Mouse (Mus musculus) hindlimb bud, embryonic 11.5 days (tissue): ENCODE measurements at regions not wholly inside any gene's neighbourhood (a gene's known extent, or its start where the extent isn't known, plus 50 kb on each side); places are given as distances from the start of the nearest gene placed in this dataset.

Experiments used
- DNase-seq: peaks from one replicate; pipeline ENCODE4 v3.0.0-alpha.2; 2012; ENCODE audit warnings: low read depth, low spot score; ENCODE audit errors: extremely low spot score

DNA sequence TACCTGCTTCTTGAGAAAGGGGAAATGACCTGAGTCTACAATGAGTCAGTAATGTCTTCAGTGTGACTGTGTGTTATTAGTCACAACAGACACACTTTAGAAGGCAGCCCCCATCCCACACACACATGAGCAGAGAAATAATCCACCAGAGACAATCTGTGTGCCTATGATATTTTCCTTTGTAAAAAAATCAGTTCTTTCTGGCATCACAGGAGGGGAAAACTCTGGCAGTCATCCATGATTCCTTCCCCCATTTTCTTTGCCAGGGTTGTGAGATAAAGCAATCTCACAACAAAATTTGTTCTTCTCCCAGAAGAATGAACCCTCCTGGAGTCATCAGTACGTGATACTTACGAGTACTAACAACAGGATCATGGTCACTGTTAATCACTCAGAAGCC lies 236.2 kb downstream of the 1500009L16Rik start:
- DNase-seq = no peak

DNA sequence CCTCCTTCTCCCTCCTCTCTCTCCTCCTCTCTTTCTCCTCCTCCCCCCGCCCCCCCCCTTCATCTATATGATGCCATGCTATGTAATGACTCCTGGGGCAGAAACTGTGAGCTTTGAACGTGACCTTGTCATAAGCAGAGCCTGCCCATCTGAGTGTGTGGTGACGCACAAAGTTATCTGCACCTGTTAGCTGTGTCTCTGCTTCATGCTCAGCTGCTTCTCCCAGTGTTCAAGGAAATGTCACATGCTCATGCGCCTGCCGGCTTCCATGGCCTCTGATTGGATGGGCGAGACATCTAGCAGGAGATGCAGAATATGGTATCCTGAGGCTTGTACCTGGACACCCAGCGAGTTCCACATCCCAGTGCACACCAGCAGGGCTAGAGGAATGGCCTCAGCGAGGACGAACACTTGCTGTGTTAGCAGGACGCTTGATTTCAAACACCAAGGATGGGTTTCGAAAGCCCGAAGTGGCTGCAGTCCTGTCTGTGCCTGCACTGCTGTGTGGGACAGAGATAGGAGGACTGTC lies 240.6 kb downstream of the 1500009L16Rik start:
- no peak for DNase-seq

DNA sequence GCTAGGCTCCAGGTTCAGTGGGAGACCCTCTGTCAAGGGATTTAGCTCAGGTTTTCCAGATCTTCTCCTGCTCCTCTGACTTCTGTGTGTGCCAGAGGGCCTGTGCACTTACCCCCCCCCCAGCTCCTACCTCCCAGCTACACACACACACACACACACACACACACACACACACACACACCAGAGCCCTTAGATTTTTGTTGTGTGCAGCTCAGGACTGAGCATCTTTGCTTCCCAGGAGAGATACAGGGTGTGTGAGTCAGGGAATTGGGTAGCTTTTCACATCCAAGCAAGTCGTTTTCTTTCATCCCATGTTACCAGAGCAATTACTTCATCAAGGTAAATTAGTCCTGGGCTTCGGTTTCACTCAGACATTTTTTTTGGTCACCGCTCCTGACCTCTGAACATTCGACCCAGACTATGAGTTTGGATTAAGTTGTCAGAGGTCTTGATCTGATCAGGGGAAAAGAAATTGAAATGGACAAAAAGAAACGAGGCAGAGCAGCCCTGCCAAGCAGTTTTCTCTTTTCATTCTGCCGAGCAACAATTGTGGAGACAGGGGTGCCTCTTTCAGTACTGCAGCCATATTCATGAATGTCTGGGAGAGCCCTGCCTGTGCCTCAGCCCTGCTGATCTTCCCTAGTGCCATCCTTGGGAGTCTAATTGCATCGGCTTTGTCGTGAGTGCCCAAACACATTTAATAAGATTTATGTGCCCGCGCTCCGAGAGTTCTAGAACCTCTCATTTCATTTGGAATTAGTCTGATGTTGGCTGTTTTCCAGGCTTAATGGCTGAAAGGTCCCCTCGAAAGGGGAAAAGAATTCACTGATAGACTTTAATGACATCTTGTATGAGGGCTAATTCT lies 241.3 kb downstream of the 1500009L16Rik start:
- DNase-seq = no peak

DNA sequence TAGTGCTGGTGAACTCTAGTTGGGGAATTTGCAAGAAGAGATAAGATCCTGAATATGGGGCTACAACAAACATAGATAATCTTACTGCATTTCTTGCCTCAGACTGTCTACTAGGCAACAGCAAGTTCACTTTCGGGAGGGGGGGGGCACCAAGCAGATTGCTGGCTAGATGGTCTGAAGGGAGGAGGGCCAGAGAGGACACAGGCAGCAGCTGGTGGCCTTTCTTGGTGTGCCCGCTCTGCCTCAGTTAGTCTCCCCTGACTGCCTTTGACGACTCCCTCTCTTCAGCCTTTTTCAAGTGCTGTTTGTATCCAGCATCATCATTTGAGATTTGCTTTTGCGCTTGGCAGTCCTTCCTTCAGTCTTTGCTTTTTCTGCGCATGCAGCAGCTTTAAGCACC lies 242.2 kb downstream of the 1500009L16Rik start:
- no peak for DNase-seq

DNA sequence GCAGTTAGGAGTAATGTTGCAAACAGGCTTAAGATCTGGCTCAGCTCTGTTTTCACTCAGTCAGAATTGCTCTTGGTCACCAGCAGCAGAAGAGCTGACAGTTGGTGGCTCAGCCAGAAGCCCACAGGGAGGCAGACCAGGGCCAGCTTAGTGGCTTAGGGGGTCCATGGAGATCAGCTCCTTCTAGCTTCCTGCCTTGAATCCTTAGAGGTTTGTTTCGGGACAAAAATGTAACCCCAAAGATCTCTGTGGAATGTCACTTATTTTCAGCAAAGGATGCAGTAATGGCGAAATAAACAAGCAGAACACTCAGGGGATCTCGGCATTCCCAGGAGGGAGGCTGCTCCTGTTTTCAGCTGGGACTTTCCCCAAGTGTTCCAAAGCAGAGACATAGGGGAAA lies 247.8 kb downstream of the 1500009L16Rik start:
- no peak for DNase-seq

DNA sequence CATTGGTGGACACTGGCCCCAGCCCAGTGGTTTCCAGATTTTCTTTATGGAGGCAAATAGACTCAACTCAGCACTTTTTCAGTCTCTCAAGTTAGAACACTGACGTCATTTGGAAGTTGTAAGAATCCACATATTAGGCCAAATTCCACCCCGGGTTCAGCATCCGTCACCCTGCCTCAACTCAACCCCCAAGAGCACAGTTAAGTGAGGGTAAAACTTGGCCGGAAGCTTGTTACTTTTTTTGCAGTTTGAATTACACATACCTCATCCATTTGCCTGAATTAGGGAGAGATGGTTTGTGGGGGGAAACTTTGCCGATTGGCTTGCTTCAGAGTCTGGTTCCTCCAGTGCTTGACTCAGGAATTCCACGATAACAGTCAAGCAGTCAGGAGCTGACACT lies 251.9 kb downstream of the 1500009L16Rik start:
- no peak for DNase-seq

DNA sequence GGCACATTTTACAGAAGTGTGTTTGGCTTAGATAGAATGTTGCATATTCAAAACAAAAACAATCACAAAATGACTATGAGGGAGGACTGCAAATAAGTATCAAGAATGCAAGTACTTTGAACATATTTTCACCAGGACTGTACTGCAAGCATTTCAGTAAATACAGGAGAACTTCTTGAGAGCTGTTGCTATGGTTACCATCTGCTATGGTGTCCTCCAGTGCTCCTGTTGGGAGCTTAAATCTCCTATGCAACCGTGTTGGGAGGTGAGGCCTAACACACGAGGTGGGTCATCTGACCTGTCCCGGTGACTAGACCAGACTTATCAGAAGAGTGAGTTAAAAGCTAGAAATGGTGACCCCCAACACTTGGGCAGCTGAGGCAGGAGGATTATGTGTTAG lies 253.9 kb downstream of the 1500009L16Rik start:
- DNase-seq = no peak

DNA sequence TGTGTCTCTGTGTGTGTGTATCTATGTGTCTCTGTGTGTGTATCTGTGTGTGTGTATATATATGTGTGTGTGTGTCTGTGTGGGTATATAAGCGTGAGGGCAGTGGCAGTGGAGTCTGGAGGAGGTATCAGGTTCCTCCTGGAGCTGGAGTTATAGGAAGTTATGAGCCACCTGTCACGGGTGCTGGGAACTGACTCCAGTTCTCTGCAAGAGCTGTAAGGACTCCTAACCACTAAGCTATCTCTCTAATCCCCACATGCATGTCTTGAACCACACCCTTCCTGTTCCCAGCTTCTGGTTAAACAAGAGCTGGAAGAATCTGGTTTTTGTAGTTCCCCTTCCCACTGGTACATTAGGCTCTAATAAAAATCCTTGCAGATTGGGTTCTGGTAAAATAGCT lies 257.3 kb downstream of the 1500009L16Rik start:
- DNase-seq = no peak

DNA sequence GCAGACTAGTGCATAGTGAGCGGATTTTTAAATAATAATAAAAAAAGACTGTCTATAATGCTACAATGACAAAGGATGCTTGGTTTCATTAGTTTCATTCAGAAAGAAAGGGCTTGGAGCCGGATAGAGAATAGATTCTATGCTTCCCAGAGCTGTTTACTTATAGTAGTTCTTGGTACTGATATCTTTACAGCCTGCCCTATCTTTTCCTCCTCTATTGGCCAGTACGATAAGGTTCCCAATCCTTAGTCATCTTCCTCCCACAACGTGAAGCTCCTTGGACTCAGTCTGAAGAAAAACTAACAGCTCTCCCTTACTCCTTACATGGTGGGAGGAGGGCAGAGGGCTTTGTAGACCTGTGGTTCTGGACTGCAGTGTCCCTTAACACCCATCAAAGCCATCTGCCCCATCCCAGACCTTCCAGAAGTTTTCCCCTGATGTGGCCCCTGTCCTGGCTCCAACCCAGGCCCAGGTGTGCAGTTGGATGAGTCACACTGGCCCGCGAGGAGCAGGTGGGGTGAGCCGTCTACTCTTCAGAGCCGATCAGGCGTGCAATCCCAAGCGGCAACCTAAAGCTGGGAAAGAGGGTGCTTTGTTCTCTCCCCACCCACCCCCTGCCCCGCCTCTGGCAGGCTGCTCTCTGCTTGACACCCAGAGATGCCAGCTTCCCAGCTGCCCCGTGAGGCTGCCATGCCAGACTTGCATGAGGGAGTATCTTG lies 262.2 kb downstream of the 1500009L16Rik start:
- no peak for DNase-seq

DNA sequence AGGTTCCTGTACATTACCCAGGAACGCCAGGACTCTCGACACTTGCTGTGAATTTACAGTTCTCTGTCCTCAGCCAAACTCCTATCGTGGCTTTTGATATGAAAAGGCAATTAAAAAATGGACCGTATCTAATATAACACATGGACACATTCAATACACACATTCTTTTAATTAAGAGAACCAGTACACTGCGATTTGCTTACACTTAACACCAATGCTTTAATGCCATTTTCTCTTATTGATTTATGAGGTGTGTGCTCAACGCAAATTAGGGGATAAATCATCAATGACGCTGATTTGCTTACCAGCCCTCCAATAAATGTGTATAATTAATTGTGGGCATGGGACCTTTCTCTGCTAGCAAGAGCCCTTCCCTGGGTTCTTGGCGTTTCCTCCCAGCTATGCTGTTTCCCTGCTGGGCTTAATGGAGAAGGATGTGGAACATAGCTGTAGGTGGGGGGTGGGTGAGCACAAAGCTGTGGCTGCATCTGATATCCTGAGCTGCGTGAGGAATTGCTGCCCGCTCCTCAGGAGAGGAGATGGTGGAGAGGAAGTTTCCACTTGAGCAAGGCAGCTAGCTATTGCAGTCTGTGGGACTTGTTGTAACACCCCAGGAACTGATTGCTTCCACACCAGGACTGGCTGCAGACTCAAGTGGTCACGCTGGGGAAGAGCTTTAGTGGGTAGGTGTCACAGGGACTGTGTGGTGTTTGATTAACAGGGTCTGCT lies 270.1 kb downstream of the 1500009L16Rik start:
- DNase-seq = peak; percentile 85

DNA sequence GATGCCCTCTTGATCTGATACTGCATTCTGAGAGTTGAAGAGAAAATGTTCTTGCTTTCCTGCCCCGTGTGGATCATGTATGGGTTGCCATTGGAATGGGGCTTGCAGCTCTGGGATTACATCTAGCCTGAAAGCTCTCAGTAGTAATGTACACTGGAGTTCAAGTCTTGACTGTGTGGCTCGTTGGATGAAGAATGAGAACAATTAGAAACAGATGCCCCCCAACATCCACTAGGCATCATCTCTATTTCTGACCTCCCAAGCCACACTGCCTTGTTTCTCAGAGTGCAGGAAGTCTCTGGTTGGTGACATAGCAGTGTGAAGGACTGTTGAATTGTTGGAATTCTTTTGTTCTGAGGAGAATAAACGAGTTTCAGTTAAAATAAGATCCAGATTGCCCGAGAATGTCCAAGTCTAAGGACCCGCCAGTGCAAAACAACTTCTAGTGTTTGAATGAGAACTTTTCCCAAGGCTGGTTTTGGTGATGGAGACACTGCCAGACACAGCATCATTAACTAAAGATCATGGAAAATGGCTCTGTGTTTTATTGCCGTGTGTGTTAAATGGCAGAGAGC lies 272.4 kb downstream of the 1500009L16Rik start:
- no peak for DNase-seq

DNA sequence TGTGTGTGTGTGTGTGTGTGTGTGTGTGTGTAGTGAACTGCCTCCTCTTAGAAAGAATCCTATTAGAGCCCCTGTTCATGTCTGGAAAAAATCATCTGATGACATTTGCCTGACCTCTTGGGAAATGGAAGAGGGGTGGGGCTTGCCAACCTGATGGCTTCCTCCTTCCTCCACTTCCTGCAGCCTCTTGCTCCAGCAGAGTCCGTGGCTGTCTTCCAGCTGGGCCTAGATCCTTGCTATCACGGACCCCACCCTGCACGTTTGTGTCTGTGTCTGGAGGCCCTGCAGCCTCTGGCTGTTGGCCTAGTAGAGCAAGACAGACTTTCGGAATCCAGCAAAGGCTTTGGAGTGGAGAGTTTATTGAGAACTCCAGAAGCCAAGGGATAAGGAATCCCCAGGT lies 273.2 kb downstream of the 1500009L16Rik start:
- DNase-seq = no peak

DNA sequence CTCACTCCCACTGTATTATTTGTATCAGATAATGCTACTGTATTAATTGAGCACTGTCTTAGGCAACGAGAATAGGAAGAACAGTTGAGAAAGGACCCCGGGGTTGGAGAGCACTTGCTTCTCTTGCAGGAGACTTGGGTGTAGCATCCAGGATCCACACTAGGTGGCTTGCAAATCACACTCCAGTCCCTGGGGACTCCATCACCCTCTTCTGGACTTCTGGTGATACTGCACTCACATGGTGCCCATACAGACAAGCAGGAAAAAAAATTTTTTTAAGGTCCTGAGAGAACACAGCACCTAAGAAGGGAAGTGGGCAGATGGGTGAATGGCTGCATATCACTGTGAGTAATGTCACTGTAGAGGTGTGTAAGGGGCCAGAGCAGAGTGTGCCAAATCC lies 273.8 kb downstream of the 1500009L16Rik start:
- no peak for DNase-seq

DNA sequence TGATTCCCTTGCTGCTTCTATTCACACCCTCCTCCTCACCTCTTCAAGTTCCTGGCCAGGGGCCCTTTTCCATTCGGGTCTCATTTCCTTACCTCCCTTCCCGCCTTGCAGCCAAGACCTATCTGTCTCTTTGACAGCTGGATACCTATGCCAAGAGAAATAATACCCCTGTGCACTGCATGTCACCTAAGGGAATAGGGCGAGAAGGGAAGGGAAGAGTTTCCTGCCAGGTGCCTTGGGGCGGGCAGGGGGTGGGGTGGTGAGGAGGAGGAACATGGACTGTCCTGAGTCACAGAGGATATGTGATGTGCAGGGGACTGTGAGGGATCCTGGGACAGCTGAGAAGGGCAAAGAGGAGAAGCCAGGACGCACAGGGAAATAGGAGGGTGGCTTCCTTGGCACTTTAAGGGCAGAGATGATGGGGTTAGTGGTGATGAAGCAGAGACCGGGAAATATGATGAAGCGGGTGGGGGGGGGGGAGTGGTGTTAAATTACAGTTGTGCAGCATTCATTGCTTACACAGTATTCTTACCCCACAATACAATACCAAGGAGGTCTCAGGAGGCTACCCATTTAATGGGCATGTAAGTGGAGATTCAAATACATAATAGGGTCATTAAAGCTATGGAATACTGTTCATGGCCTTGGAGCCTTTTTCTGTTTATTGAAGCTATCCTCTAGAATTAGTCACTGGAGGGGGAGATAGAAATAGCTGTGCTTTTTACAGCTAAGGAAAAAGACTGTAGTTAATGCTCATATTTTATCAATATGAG lies 278.0 kb downstream of the 1500009L16Rik start:
- DNase-seq = no peak

DNA sequence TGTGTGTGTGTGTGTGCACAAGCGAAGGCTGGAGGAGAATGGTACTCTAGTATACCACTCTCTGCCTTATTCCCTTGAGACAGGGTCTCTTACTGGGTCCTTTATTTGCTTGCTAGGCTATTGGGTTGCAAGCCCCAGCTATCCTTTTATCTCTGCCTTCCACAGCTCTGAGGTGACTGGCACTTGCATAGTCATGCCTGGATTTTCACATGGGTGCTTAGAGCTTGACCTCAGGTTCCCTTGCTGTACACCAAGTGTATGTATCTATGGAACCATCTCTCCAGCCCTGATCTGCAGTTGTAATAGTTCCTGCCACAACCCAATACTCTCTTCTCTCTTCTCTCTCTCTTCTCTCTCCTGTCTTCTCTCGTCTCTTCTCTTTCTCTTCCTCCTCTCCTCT lies 280.1 kb downstream of the 1500009L16Rik start:
- no peak for DNase-seq

DNA sequence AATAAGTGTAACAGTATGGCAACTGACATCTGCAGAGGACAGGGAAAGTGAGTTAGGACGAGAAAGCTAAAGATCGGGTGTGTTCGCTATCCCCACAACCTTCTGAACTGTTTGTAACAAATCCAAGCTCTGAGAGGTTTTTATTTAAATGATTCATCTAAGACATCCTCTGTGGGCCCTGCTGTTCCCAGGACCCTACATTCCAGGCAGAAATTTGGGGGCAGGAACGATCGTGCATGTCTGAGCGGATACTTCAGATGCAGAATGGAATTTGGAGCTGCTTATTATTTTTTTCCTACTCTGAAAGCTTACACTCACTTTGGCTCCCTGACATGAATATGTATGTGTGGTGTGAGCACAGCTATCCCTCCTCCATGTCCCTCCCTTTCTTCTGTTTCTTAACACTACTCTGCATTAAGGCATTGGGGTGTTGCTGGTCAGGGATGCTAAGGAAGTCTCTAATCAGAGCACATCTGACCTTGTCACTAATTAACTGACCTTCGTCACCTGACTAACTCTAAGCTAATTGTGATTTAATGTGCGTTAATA lies 281.0 kb downstream of the 1500009L16Rik start:
- DNase-seq = no peak

DNA sequence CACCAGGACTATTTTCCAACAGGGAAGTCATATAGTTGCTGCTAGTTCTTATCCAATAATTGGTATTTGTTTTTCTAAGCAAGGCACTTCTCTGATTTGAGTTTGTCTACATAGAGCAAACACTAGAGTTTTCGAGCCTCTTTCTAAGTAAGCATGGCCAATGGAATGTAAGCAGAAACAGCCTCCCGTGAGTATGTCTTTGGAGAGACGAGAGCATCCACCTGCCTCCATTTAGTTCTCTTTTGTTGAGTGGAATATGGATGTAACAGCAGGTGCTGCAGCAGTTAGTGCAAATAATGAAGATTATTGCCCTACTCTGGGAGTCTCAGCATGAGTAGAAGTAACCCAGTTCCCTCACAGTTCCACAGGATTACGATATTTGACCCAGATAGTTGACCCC lies 286.3 kb downstream of the 1500009L16Rik start:
- DNase-seq = no peak

DNA sequence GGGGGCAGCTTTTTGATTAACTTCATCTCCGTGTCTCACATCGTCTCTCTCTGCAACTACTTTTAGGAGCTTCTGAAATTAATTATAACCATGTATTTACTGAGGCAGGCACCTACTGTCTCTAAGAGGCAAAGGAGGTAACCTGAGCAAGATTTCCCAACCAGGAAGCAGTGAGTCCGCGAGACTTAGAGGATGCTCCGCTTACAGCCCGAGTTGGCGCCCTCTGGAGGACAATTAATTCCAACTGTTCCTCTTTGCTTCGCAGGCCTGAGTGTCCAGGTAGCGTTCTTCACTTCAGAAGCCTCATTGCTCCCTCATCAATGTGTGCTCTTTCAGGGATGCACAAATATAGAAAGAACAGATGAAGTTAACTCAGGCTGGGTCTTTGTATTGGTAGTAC lies 296.7 kb downstream of the 1500009L16Rik start:
- DNase-seq = no peak

DNA sequence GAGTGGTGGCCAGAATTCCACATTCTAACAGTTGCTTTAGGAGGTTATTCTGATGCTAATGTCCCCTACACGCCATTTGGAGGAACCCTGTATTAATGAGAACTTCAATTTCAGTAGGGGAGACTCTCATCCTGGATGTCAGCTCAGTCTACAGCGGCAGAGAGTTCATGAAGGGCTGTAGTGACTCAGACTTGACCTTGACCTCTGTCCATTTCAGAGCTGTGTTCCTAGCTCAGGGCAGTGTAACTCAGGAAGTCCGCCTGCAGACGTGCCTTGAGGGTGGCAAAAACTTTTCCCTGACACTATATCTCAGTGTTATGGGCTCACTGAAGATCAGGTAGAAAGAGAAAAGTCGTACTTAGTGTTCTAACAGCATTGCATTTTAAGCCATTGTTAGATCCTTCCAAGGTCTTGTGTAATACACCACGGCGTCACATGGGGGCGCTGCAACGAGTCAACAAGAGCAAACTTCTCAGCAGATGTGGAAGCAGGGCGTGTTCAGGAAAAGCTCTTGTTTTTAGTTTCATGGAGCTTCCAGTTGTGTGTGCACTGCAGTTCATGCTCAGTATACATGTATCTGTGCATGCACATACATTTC lies 297.5 kb downstream of the 1500009L16Rik start:
- no peak for DNase-seq
